Mouse (Mus musculus) liver, postnatal 0 days (tissue): Measurements from ENCODE around the gene Tnpo1.

ENCODE experiments used
- CTCF ChIP-seq: sonication (generic); IDR thresholded peaks from 2 replicates; pipeline ENCODE4 v1.5.1; 2016; ENCODE audit warnings: antibody characterized with exemption, low read depth
- EP300 ChIP-seq: IDR thresholded peaks from 2 replicates; pipeline ENCODE4 v1.6.1; 2016; ENCODE audit warnings: antibody characterized with exemption, low read depth, mild to moderate bottlenecking

DNA sequence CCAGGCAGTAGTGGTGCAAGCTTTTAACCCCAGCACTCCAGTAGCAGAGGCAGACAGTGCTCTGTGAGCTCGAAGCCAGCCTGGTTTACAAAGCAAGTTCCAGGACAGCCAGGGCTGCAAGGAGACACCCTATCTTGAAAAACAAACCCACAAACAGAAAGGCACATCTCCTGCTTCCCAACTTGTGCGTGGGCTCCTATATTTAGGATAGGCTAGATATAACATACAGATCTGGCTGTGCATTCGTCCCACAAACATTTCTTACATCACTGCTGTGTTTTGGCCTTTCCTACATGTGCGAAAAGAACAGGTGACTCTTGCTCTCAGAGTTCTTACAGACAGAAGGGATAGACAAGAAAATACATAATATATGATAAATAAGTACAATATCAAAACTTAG, 100.6 kb downstream of the Tnpo1 start:
- no peak for TF ChIP-seq CTCF
- TF ChIP-seq EP300 = no peak
